Mouse (Mus musculus): ENCODE data around the gene Sh3pxd2a. TPM values are rescaled to one million over a fixed set of nuclear protein-coding genes. Genes with fewer than 3 reads are reported as not detected.

Sh3pxd2a gene
- total RNA-seq, 1 experiment from 2014 or later: 136 TPM

GRCm38 (mm10) chr19:47491853-47492252, 27.7 kb upstream of the Sh3pxd2a start:
- DNase-seq: no peak

- no peak for DNase-seq
Measured at GRCm38 (mm10) chr19:47489233-47489632, 25.0 kb upstream of the Sh3pxd2a start.

GRCm38 (mm10) chr19:47488250-47488649, 24.0 kb upstream of the Sh3pxd2a start:
- peak; percentile 53 for DNase-seq

- DNase-seq: no peak
Measured at GRCm38 (mm10) chr19:47487572-47487971, 23.4 kb upstream of the Sh3pxd2a start.

GRCm38 (mm10) chr19:47485997-47486566, 21.9 kb upstream of the Sh3pxd2a start:
- DNase-seq: no peak

- no peak for DNase-seq
Measured at GRCm38 (mm10) chr19:47484110-47484509, 19.9 kb upstream of the Sh3pxd2a start.

- no peak for DNase-seq
Measured at GRCm38 (mm10) chr19:47483346-47483745, 19.1 kb upstream of the Sh3pxd2a start.

- no peak for DNase-seq
Measured at GRCm38 (mm10) chr19:47473453-47473852, 9.3 kb upstream of the Sh3pxd2a start.

- peak; percentile 83 for DNase-seq
Measured at GRCm38 (mm10) chr19:47472881-47473400, 8.7 kb upstream of the Sh3pxd2a start.

GRCm38 (mm10) chr19:47471808-47472207, 7.6 kb upstream of the Sh3pxd2a start:
- no peak for DNase-seq

GRCm38 (mm10) chr19:47468750-47469149, 4.5 kb upstream of the Sh3pxd2a start:
- no peak for DNase-seq

GRCm38 (mm10) chr19:47466775-47467174, 2.6 kb upstream of the Sh3pxd2a start:
- DNase-seq: no peak

GRCm38 (mm10) chr19:47465467-47465866, 1.3 kb upstream of the Sh3pxd2a start:
- no peak for DNase-seq

- DNase-seq: peak; percentile 89
Measured at GRCm38 (mm10) chr19:47463636-47464303, 431 bp downstream of the Sh3pxd2a start.

GRCm38 (mm10) chr19:47463206-47463605, 995 bp downstream of the Sh3pxd2a start:
- DNase-seq: no peak

GRCm38 (mm10) chr19:47462725-47463124, 1.5 kb downstream of the Sh3pxd2a start:
- no peak for DNase-seq

GRCm38 (mm10) chr19:47461838-47462237, 2.4 kb downstream of the Sh3pxd2a start:
- DNase-seq: no peak

- no peak for DNase-seq
Measured at GRCm38 (mm10) chr19:47461386-47461785, 2.8 kb downstream of the Sh3pxd2a start.

- DNase-seq: no peak
Measured at GRCm38 (mm10) chr19:47460120-47460960, 3.9 kb downstream of the Sh3pxd2a start.

- no peak for DNase-seq
Measured at GRCm38 (mm10) chr19:47459214-47459613, 5.0 kb downstream of the Sh3pxd2a start.

GRCm38 (mm10) chr19:47458504-47459161, 5.6 kb downstream of the Sh3pxd2a start:
- no peak for DNase-seq
